Mouse (Mus musculus): ENCODE data around the gene Rem2. TPM values are rescaled to one million over a fixed set of nuclear protein-coding genes. Genes with fewer than 3 reads are reported as not detected.
A peak's percentile ranks its signal among the peaks of the same experiment; 100 is the strongest.

Gene Rem2
- polyA plus RNA-seq, 1 experiment from 2014 or later = 45.2 TPM

DNA sequence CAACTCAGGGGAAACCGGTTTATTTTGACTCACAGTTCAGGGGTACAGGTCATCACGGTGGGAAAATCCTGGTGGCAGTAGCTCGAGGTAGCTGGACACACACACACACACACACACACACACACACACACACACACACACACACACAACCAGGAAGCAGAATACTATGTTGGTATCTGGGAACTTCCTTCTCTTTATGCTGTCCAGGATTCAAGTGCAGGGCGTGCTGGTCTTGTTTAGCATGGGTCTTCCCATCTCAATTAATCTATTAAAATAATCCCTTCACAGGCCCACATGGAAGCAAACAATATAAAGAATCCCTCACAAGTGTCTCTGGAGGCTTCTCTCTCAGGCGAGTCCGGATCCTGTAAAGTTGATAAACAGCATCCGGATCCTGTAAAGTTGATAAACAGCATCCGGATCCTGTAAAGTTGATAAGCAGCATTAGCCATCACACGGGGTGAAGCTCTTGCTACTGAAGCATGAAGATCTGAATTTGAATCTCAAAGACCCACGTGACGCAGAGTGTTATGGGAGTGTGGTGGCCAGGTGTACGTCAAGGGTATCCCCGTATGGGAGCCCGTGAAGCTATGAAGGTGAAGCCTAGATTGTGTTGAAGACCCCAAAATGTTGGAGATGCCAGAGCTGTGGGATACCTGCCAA lies 17.9 kb upstream of the Rem2 start:
- WGBS = 89% methylated on average over 14 of the region's 14 CpGs
- no peak for ATAC-seq (replicated peaks)

DNA sequence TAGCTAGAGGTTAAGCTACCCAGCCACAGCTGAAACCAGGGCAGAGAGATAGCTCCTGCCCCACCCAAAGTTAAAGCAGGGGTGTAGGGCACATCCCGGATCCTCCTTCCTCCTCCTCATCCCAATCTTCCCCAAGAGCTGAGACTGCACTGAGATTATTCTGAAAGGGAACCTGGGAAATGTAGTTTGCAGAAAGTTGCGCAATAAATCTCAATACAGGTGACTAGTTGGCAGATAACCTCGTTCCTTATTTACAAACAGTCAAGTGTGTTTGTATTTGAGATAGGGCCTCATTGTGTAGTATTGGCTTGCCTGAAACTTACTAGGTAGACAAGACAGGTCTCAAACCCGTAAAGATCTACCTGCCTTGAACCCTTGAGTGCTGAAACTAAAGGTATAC lies 13.8 kb upstream of the Rem2 start:
- WGBS = 90% methylated on average over 4 of the region's 4 CpGs
- Histone ChIP-seq H3K9me3 (no peaks in the 10 kb centered on the region), H3K9ac (no peak overlapping the region), H3K4me3 (no peak overlapping the region), H3K27ac (no peak overlapping the region), H3K4me1 (peaks cover 13% of the 10 kb centered on the region), H3K27me3 (replicated peaks) (no peaks in the 10 kb centered on the region), H3K36me3 (replicated peaks) (no peaks in the 10 kb centered on the region), H3K4me2 (no peak overlapping the region)
- no peak for ATAC-seq (replicated peaks)

More for the DNA sequence above, 17.9 kb upstream of the Rem2 start:
- Histone ChIP-seq H3K4me1 (no peaks in the 10 kb centered on the region), H3K27me3 (replicated peaks) (no peaks in the 10 kb centered on the region), H3K4me2 (no peak overlapping the region), H3K4me3 (no peak overlapping the region), H3K9ac (no peak overlapping the region), H3K27ac (no peak overlapping the region), H3K9me3 (no peaks in the 10 kb centered on the region), H3K36me3 (replicated peaks) (no peaks in the 10 kb centered on the region)

DNA sequence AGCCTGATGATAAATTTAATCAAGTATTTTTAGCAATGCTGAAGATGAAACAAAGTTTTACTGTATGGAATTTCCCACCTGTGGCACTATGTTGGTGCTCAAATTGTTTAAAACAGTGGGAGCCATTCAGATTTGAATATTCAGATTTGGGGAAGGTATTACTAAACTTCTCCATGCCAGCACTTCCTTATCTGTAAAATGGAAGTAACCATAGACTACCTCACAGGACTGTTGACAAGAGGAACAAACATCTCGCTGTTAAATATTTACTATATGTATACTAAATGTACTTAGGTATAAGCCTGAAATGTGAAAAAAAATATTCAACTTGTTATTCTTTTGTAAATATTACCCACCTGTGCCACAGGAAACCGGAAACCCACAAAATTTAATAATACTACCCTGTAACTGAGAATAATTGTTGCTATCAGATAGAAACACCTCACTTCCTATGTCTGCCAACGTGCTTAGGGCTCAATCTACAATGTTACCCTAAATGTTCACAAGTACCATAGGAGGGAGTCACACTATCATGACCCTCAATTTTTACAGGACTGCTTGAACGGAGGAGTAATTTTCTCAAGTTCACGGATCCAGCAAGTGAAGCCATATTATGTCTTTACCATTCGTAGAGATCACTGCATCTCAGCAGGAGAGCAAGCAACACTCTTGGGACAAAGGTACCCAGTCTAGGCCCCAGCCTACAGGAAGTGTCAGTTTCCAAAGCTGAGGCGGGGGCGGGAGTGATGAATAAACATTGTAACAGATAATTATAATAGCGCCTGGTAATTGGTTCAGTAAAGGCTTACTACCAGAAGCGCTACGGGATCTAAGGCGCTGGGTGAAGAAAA lies 12.6 kb upstream of the Rem2 start:
- peak overlapping the region; percentile 86 for H3K4me2 ChIP-seq
- H3K27ac ChIP-seq = peak overlapping the region; percentile 73
- H3K9ac ChIP-seq = peak overlapping the region; percentile 43
- no peaks in the 10 kb centered on the region for H3K27me3 ChIP-seq (replicated peaks)
- peak; percentile 67 for ATAC-seq (replicated peaks)
- peak overlapping the region; percentile 80 for H3K4me3 ChIP-seq
- 0 out of 2 replicates have a peak, but pooled peaks cover 5% of the 10 kb centered on the region for H3K36me3 ChIP-seq (replicated peaks)
- no peaks in the 10 kb centered on the region for H3K9me3 ChIP-seq
- 16% methylated on average over 12 of the region's 12 CpGs for whole genome bisulfite sequencing
- peaks cover 13% of the 10 kb centered on the region for H3K4me1 ChIP-seq

DNA sequence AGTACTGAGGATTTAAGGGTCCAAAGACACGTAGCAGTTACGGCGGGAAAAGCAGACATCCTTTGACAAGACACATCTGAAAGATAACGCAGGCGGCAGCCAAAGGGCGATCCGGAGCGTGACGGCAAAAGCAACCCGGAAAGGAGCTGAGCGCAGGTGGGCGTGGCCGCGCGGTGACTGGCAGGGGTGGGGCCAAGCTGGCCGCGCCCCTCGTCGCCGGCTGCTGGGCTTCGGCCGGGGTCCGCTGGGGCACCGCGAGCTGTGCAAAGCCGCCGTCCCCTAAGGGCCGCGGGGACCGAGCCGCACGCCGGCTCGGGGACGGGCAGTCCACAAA lies 12.0 kb upstream of the Rem2 start, which contains the start of gene Lrp10:
Gene Lrp10 (plus strand): TSS at position 179 of the 334 bp plus-strand sequence.
- ATAC-seq (replicated peaks) = peak; percentile 93
- 0% methylated on average over 35 of the region's 35 CpGs for WGBS
- Histone ChIP-seq H3K36me3 (replicated peaks) (0 out of 2 replicates have a peak, but pooled peaks cover 11% of the 10 kb centered on the region), H3K4me2 (peak within 1 kb of the TSS; percentile 86), H3K9me3 (no peaks in the 10 kb centered on the region), H3K9ac (peak within 1 kb of the TSS; percentile 82), H3K27me3 (replicated peaks) (no peaks in the 10 kb centered on the region), H3K27ac (peak within 1 kb of the TSS; percentile 73), H3K4me3 (peak within 1 kb of the TSS; percentile 80), H3K4me1 (peaks cover 13% of the 10 kb centered on the region)

DNA sequence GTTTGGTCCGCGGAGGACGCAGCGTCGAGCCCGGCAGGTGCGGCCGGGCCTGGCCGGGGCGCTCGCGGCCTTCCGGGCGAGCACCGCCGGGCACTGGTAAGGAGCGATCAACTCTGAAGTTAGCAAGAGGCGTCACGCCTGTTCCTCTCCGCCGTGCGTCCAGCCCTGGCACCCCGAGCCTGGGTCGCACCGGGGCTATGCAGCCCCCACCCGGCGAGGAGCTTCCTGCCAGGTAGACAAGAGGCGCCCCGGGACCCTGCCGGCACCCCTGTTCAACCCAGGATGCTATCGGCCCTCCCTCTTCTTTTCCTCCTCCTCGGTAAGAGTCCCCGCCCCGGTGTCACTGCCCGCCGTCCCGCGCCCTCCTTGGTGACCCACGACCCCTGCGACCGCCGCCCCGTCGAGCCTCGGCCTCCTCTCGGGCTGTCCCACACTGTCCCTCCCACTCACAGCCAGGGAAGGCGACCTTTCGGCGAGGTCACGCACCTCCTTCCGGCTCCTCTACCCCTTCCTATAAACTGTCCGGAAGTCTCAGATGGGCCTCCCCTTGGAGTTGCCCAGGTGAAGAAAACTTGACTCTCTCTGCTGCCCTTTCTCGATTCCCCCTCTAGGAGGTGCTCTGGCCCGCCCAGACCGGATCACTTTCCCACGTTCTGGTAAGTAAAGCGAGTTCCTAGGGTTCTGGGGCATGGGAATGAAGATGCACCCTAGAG lies 11.5 kb upstream of the Rem2 start:
- Histone ChIP-seq H3K4me2 (peak overlapping the region; percentile 86), H3K27ac (peak overlapping the region; percentile 73)

DNA sequence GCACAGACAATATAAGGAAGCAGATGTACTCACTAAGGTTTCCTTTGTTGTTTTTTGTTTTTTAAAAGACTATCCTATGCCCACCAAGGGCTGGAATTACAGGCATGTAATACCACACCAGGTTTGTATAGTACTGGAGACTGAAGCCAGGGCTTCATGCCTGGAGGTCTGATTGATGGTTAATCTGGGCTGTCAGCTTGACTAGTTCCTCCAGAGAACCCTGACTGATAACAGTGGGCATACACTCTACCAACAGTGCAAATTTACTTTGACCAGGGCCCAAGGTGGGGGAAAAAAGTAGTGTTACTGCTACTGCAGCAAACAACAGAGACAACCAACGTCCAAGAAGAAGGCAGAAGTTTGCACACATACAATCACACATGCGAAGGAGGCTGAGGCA lies 4.4 kb upstream of the Rem2 start:
- H3K9me3 ChIP-seq = no peaks in the 10 kb centered on the region
- H3K4me1 ChIP-seq = peaks cover 11% of the 10 kb centered on the region
- no peak overlapping the region for H3K4me2 ChIP-seq
- WGBS = 82% methylated on average over 2 of the region's 2 CpGs
- H3K27me3 ChIP-seq (replicated peaks) = no peaks in the 10 kb centered on the region
- no peak overlapping the region for H3K4me3 ChIP-seq
- H3K36me3 ChIP-seq (replicated peaks) = peaks cover 20% of the 10 kb centered on the region; the same call in 1 of the 2 replicates
- H3K27ac ChIP-seq = no peak overlapping the region
- no peak for ATAC-seq (replicated peaks)
- H3K9ac ChIP-seq = no peak overlapping the region

More for the DNA sequence above, 11.5 kb upstream of the Rem2 start:
- Histone ChIP-seq H3K27me3 (replicated peaks) (no peaks in the 10 kb centered on the region), H3K36me3 (replicated peaks) (0 out of 2 replicates have a peak, but pooled peaks cover 11% of the 10 kb centered on the region), H3K9me3 (no peaks in the 10 kb centered on the region), H3K4me3 (peak overlapping the region; percentile 80), H3K9ac (peak overlapping the region; percentile 82), H3K4me1 (peaks cover 13% of the 10 kb centered on the region)
- 1% methylated on average over 52 of the region's 57 CpGs for WGBS
- ATAC-seq (replicated peaks) = peak; percentile 87

DNA sequence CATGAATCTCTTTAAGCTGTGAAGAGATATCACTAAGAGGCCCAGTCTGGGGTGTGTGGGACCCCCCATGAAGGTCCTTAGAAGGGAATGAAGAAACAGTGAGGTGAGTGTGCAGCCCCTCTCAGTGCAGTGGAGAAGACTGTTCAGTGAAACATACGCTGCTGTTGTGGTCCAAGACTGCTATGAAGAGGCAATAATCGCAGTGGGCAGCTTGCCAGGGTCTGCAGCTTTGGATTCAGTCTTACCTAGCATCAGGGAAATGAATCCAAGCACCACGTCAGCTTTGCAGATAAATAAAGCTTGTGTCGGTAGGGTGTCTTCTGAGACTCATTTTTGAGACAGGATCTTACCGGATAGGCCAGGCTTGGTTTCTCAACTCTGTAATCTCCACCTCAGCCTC lies 3.2 kb upstream of the Rem2 start:
- Histone ChIP-seq H3K9me3 (no peaks in the 10 kb centered on the region), H3K27me3 (replicated peaks) (no peaks in the 10 kb centered on the region), H3K9ac (no peak overlapping the region), H3K4me1 (peaks cover 23% of the 10 kb centered on the region), H3K27ac (no peak overlapping the region), H3K36me3 (replicated peaks) (peaks cover 20% of the 10 kb centered on the region; the same call in 1 of the 2 replicates), H3K4me3 (no peak overlapping the region), H3K4me2 (no peak overlapping the region)
- 58% methylated on average over 5 of the region's 5 CpGs for WGBS
- no peak for ATAC-seq (replicated peaks)

DNA sequence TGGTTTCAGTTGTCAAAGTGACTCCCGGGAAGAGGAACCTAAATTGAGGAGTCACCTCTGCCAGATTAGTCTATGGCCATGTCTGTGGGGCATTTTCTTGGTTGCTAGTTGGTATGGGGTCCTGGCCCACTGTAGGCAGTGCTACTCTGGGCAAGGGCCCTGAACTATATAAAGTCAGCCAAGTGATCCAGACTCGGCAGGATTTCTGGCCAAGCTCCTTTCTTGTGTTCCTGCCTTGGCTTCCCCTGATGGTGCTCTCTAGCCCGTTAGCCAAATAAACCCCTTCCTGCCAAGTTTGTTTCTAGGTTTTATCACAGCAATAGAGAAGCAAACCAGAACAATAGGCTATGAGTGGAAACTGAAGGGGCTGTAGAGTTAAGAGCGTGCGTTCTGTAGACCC lies 1.2 kb upstream of the Rem2 start:
- Histone ChIP-seq H3K4me1 (peaks cover 32% of the 10 kb centered on the region), H3K9me3 (no peaks in the 10 kb centered on the region), H3K4me2 (no peak overlapping the region), H3K36me3 (replicated peaks) (peaks cover 6% of the 10 kb centered on the region; the same call in 1 of the 2 replicates), H3K27me3 (replicated peaks) (peaks cover 12% of the 10 kb centered on the region), H3K4me3 (no peak overlapping the region), H3K9ac (no peak overlapping the region), H3K27ac (no peak overlapping the region)
- ATAC-seq (replicated peaks) = no peak
- WGBS = 82% methylated on average over 5 of the region's 5 CpGs

DNA sequence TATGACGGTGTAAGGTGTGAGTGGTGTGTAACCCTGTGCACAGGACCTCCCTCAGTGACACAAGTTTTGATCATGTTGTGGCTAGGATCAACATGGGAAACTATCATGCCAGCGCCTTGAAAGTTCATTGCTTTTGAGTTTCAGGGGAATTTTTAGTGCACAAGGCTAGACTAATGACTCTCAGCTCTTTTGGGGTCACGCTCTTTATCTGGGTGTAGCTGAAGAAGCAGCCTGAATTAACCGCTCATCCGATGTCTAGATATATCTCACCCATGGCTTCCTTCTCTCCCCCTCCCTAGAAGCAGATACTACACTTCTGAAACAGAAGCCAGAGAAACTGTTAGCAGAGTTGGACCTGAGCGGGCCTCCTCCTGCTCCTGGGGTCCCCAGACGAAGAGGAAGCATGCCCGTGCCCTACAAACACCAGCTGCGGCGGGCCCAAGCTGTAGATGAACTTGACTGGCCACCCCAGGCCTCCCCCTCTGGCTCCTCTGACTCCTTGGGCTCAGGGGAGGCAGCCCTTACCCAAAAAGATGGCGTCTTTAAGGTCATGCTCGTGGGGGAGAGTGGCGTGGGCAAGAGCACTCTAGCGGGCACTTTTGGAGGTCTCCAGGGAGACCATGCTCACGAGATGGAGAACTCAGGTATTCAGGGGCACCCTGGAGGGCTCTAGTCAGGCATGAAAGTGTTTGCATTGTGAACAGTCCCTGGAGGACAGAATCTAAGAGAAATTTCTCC lies 1.4 kb downstream of the Rem2 start:
- peak overlapping the region; percentile 81 for H3K4me2 ChIP-seq
- H3K4me3 ChIP-seq = peak overlapping the region; percentile 70
- peaks cover 12% of the 10 kb centered on the region for H3K27me3 ChIP-seq (replicated peaks)
- H3K9ac ChIP-seq = peak overlapping the region; percentile 84
- no peak; the same call in 1 of the 2 replicates for ATAC-seq (replicated peaks)
- H3K9me3 ChIP-seq = no peaks in the 10 kb centered on the region
- peaks cover 32% of the 10 kb centered on the region for H3K4me1 ChIP-seq
- H3K36me3 ChIP-seq (replicated peaks) = no peaks in the 10 kb centered on the region
- 65% methylated on average over 15 of the region's 15 CpGs for WGBS
- H3K27ac ChIP-seq = peak overlapping the region; percentile 80

DNA sequence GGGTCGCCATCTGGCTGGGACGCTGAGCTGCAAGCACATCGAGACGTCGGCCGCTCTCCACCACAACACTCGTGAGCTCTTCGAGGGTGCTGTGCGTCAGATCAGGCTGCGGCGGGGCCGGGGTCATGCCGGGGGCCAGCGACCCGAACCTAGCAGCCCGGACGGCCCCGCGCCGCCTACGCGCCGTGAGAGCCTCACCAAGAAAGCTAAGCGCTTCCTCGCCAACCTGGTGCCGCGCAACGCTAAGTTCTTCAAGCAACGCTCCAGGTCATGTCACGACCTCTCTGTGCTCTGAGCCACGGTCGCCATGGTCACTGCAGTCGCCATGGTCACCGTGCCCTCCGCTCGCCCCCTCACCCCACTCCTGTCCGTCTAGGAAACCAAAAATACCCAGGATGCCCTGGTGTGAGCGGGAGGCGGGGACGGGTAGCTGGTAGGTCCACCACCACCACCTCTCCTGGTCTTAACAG lies 3.6 kb downstream of the Rem2 start:
- H3K27me3 ChIP-seq (replicated peaks) = peaks cover 12% of the 10 kb centered on the region
- H3K27ac ChIP-seq = no peak overlapping the region
- 5% methylated on average over 40 of the region's 40 CpGs for WGBS
- H3K9me3 ChIP-seq = no peaks in the 10 kb centered on the region
- H3K9ac ChIP-seq = peak overlapping the region; percentile 36; the same call in 1 of the 2 replicates
- peaks cover 29% of the 10 kb centered on the region for H3K4me1 ChIP-seq
- no peak for ATAC-seq (replicated peaks)
- H3K4me3 ChIP-seq = peak overlapping the region; percentile 27
- peak overlapping the region; percentile 46 for H3K4me2 ChIP-seq
- H3K36me3 ChIP-seq (replicated peaks) = no peaks in the 10 kb centered on the region

DNA sequence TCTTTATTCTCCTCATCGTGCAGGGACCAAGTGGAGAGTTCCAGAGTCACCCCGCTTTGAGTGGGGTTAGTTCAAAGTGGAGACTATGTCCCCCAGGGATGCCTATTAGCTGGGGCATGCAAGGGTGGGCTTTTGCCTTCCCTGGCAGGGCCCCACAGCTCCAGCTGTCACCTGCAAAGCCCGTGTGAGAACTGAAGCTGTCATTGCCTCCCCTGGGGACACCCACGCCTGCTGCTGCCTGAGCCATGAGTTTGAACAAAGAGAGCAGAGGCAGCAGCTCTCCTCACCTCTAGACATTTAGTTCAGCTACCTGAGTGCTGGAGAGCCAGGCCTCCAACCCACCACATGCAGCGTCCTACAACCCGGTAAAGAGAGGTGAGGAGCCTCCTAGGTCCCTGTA lies 4.8 kb downstream of the Rem2 start:
- Histone ChIP-seq H3K36me3 (replicated peaks) (no peaks in the 10 kb centered on the region), H3K4me1 (peaks cover 25% of the 10 kb centered on the region), H3K27me3 (replicated peaks) (peaks cover 12% of the 10 kb centered on the region), H3K9ac (no peak overlapping the region), H3K4me2 (no peak overlapping the region), H3K27ac (no peak overlapping the region), H3K9me3 (no peaks in the 10 kb centered on the region), H3K4me3 (no peak overlapping the region)
- ATAC-seq (replicated peaks) = no peak
- WGBS = 63% methylated on average over 6 of the region's 6 CpGs
